In genomic region chr4:136469371-136469903, GRCm38 (mm10) we compare ENCODE assay signal across 8 mouse cellular contexts. TPM values are rescaled to one million over a fixed set of nuclear protein-coding genes. Genes with fewer than 3 reads are reported as not detected.
DNase-seq lines count a peak whose midpoint lies in the region; ATAC-seq and TF ChIP-seq lines count a peak whose summit lies in the region.

Gene Luzp1 (plus strand): TSS chr4:136469761.

- WGBS in heart, embryonic 12.5 days, result 1% methylated on average over 36 of the region's 36 CpGs
- 2% methylated on average over 36 of the region's 36 CpGs for WGBS in kidney, postnatal 0 days
- 1% methylated on average over 36 of the region's 36 CpGs for WGBS in liver, embryonic 11.5 days
- 2% methylated on average over 34 of the region's 36 CpGs for WGBS in stomach, embryonic 14.5 days

- H3ac ChIP-seq in C2C12 (ENCODE audit: control insufficient read depth, insufficient read length, low read depth), result peak within 1 kb of the TSS; percentile 83

- peak within 1 kb of the TSS; percentile 98 for H3K9ac ChIP-seq in heart, embryonic 12.5 days
- H3K9ac ChIP-seq in kidney, postnatal 0 days (ENCODE audit: low read depth, low read length), result peak within 1 kb of the TSS; percentile 80
- H3K9ac ChIP-seq in liver, embryonic 11.5 days (ENCODE audit: low read depth, low read length), result peak within 1 kb of the TSS; percentile 82
- peak within 1 kb of the TSS; percentile 90 for H3K9ac ChIP-seq in stomach, embryonic 14.5 days (replicated peaks; ENCODE audit: low read depth, low read length)

- H3K36me3 ChIP-seq in C2C12 (ENCODE audit: control insufficient read depth, insufficient read depth), result no peaks in the 10 kb centered on the region
- H3K36me3 ChIP-seq in heart, embryonic 12.5 days, result no peaks in the 10 kb centered on the region
- no peaks in the 10 kb centered on the region for H3K36me3 ChIP-seq in kidney, postnatal 0 days (ENCODE audit: insufficient read depth, low read length)
- H3K36me3 ChIP-seq in liver, embryonic 11.5 days (ENCODE audit: control insufficient read depth, insufficient read depth, low read length), result no peaks in the 10 kb centered on the region
- H3K36me3 ChIP-seq in stomach, embryonic 14.5 days (ENCODE audit: control insufficient read depth, insufficient read depth, low read length), result no peaks in the 10 kb centered on the region

- peak; percentile 71 for ATAC-seq in erythroid progenitor cell, adult 5-6 weeks (replicated peaks; ENCODE audit: low FRiP score, poor library complexity, severe bottlenecking)
- peak; percentile 93 for ATAC-seq in heart, embryonic 12.5 days (ENCODE audit: insufficient number of reproducible peaks, low FRiP score)
- ATAC-seq in kidney, postnatal 0 days (replicated peaks; ENCODE audit: low FRiP score, low read depth), result peak; percentile 91
- ATAC-seq in liver, embryonic 11.5 days (replicated peaks; ENCODE audit: low FRiP score), result peak; percentile 95
- peak; percentile 88 for ATAC-seq in stomach, embryonic 14.5 days (ENCODE audit: insufficient number of reproducible peaks, insufficient read depth, low FRiP score, low read depth)

- H3K4me3 ChIP-seq in C2C12 (ENCODE audit: insufficient read depth, poor library complexity, severe bottlenecking), result peak within 1 kb of the TSS; percentile 74
- peak within 1 kb of the TSS; percentile 98 for H3K4me3 ChIP-seq in heart, embryonic 12.5 days
- peak within 1 kb of the TSS; percentile 95 for H3K4me3 ChIP-seq in kidney, postnatal 0 days (replicated peaks; ENCODE audit: low read depth, low read length)
- peak within 1 kb of the TSS; percentile 65 for H3K4me3 ChIP-seq in liver, embryonic 11.5 days (ENCODE audit: low read depth, low read length)
- peak within 1 kb of the TSS; percentile 81 for H3K4me3 ChIP-seq in stomach, embryonic 14.5 days (ENCODE audit: low read depth, low read length)

- no peaks in the 10 kb centered on the region for H3K27me3 ChIP-seq in C2C12 (ENCODE audit: control insufficient read depth, insufficient read depth, insufficient read length)
- H3K27me3 ChIP-seq in heart, embryonic 12.5 days (replicated peaks), result peaks cover 3% of the 10 kb centered on the region; the same call in 1 of the 2 replicates
- H3K27me3 ChIP-seq in kidney, postnatal 0 days (ENCODE audit: insufficient read depth, low read length), result no peaks in the 10 kb centered on the region
- 0 out of 2 replicates have a peak, but pooled peaks cover 2% of the 10 kb centered on the region for H3K27me3 ChIP-seq in liver, embryonic 11.5 days (replicated peaks; ENCODE audit: control insufficient read depth, insufficient read depth, low read length)
- H3K27me3 ChIP-seq in stomach, embryonic 14.5 days (ENCODE audit: control insufficient read depth, insufficient read depth, low read length), result no peaks in the 10 kb centered on the region

- no peak for TF ChIP-seq CTCF in C2C12 (IDR thresholded peaks at IDR 0.05; ENCODE audit: control insufficient read depth, insufficient read depth, insufficient read length)
- TF ChIP-seq CTCF in kidney, postnatal 0 days (IDR thresholded peaks at IDR 0.05; ENCODE audit: low read depth), result no peak

- peaks cover 37% of the 10 kb centered on the region for H3K79me3 ChIP-seq in C2C12 (ENCODE audit: low read depth)

- DNase-seq in brain, embryonic 18.5 days (ENCODE audit: low read depth, low spot score), result peak; percentile 79
- peak; percentile 96 for DNase-seq in kidney, postnatal 0 days (ENCODE audit: low spot score)
- peak; percentile 93 for DNase-seq in liver, embryonic 11.5 days (ENCODE audit: low spot score)
- peak; percentile 91 for DNase-seq in naive thymus-derived CD4-positive, alpha-beta T cell, adult 2 months (ENCODE audit: low read depth)

- peak within 1 kb of the TSS; percentile 74 for H3K4me2 ChIP-seq in heart, embryonic 12.5 days
- H3K4me2 ChIP-seq in kidney, postnatal 0 days (ENCODE audit: low read length), result peak within 1 kb of the TSS; percentile 77
- H3K4me2 ChIP-seq in liver, embryonic 11.5 days, result peak within 1 kb of the TSS; percentile 86
- H3K4me2 ChIP-seq in stomach, embryonic 14.5 days (replicated peaks; ENCODE audit: low read depth, low read length), result peak within 1 kb of the TSS; percentile 56

- H3K79me2 ChIP-seq in C2C12 (ENCODE audit: control insufficient read depth, insufficient read depth), result peaks cover 48% of the 10 kb centered on the region

- peaks cover 41% of the 10 kb centered on the region for H3K4me1 ChIP-seq in heart, embryonic 12.5 days (replicated peaks)
- peaks cover 21% of the 10 kb centered on the region; the same call in 1 of the 2 replicates for H3K4me1 ChIP-seq in kidney, postnatal 0 days (replicated peaks; ENCODE audit: insufficient read depth, low read length)
- peaks cover 9% of the 10 kb centered on the region for H3K4me1 ChIP-seq in liver, embryonic 11.5 days (replicated peaks; ENCODE audit: control insufficient read depth, insufficient read depth, low read length)
- peaks cover 16% of the 10 kb centered on the region; the same call in 1 of the 2 replicates for H3K4me1 ChIP-seq in stomach, embryonic 14.5 days (ENCODE audit: control insufficient read depth, insufficient read depth, low read length)

- peak within 1 kb of the TSS; percentile 99 for H3K27ac ChIP-seq in heart, embryonic 12.5 days (ENCODE audit: poor library complexity, severe bottlenecking)
- peak within 1 kb of the TSS; percentile 97 for H3K27ac ChIP-seq in kidney, postnatal 0 days
- H3K27ac ChIP-seq in liver, embryonic 11.5 days (ENCODE audit: low read depth, low read length), result peak within 1 kb of the TSS; percentile 91
- H3K27ac ChIP-seq in stomach, embryonic 14.5 days (ENCODE audit: low read length), result peak within 1 kb of the TSS; percentile 99

- no peaks in the 10 kb centered on the region for H3K9me3 ChIP-seq in heart, embryonic 12.5 days (replicated peaks)
- no peaks in the 10 kb centered on the region for H3K9me3 ChIP-seq in kidney, postnatal 0 days (replicated peaks; ENCODE audit: low read length)
- H3K9me3 ChIP-seq in liver, embryonic 11.5 days (ENCODE audit: control insufficient read depth, low read length), result no peaks in the 10 kb centered on the region
- no peaks in the 10 kb centered on the region for H3K9me3 ChIP-seq in stomach, embryonic 14.5 days (ENCODE audit: control insufficient read depth, low read depth, low read length)

TF ChIP-seq in C2C12, 6 proteins besides CTCF, POLR2A, EP300 and RAD21:
- TF ChIP-seq MAX (IDR thresholded peaks at IDR 0.05), result no peak
- TF ChIP-seq FOSL1 (IDR thresholded peaks at IDR 0.05; ENCODE audit: insufficient read depth, low read length, poor library complexity, severe bottlenecking), result no peak
- no peak for TF ChIP-seq MYOG (IDR thresholded peaks at IDR 0.05; ENCODE audit: control insufficient read depth, extremely low read depth, insufficient read length)

RNA-seq across cellular contexts. Expression of gene Luzp1, which starts in this region (rescaled TPM):
- polyA plus RNA-seq in C2C12 (2012; fragmentation: generic; extraction: Trizol), result 16.1 TPM
- 0.42 and 0.72 TPM in 2 replicates for total RNA-seq in erythroid progenitor cell, adult 5-6 weeks (2015; ENCODE audit: low replicate concordance)
- total RNA-seq in erythroid progenitor cell, adult 5-6 weeks (2017; ENCODE audit: low replicate concordance), result 1.4 and 1.5 TPM in 2 replicates
- polyA plus RNA-seq in heart, embryonic 12.5 days (2016; fragmentation: Nextera tagmentation; extraction: Ambion mirVana), result 83.8 and 95.1 TPM in 2 replicates
- polyA plus RNA-seq in kidney, postnatal 0 days (2015; fragmentation: Nextera tagmentation; extraction: Ambion mirVana), result 111 and 114 TPM in 2 replicates
- 44.7 TPM in 2 replicates for polyA plus RNA-seq in liver, embryonic 11.5 days (2014; fragmentation: Nextera tagmentation; extraction: Ambion mirVana)
- 114 and 128 TPM in 2 replicates for polyA plus RNA-seq in stomach, embryonic 14.5 days (2014; fragmentation: Nextera tagmentation; extraction: Ambion mirVana)

Comparison
In these comparisons a context has a peak if more than half of its experiments do, and no peak if none do; other contexts are left out.
1. Peak in every context shown above with its lines: DNase-seq, ATAC-seq, H3K4me3 ChIP-seq and H3K27ac ChIP-seq.